Mouse (Mus musculus): ENCODE measurements around the gene Lce1h.

Lce1h gene

GRCm38 (mm10) chr3:92764965-92765364, at the start of gene Lce1h:
TSS of gene Lce1h (minus strand) at chr3:92765065.
- no peak for DNase-seq (ENCODE audit: low spot score in 2 of 2)

GRCm38 (mm10) chr3:92807791-92808190, 42.9 kb upstream of the Lce1h start, which contains the start of gene Lce1k:
TSS of gene Lce1k (minus strand) at chr3:92807891.
- no peak for DNase-seq (ENCODE audit: low spot score in 2 of 2)

GRCm38 (mm10) chr3:92790414-92790813, 25.5 kb upstream of the Lce1h start, which contains the start of gene Lce1j:
TSS of gene Lce1j (minus strand) at chr3:92790514.
- no peak for DNase-seq (ENCODE audit: low spot score in 2 of 2)

GRCm38 (mm10) chr3:92778799-92779198, 13.9 kb upstream of the Lce1h start, which contains the start of gene Lce1i:
TSS of gene Lce1i (minus strand) at chr3:92778899.
- no peak for DNase-seq (ENCODE audit: low spot score in 2 of 2)

GRCm38 (mm10) chr3:92771573-92771972, 6.7 kb upstream of the Lce1h start:
- DNase-seq (ENCODE audit: low spot score in 2 of 2): no peak

GRCm38 (mm10) chr3:92753197-92753596, 11.7 kb downstream of the Lce1h start:
- DNase-seq (ENCODE audit: low spot score in 2 of 2): no peak

- no peak for DNase-seq (ENCODE audit: low spot score in 2 of 2)
These were observed 12.6 kb downstream of the Lce1h start, which contains the start of gene Lce1g for GRCm38 (mm10) chr3:92752238-92752637. TSS of gene Lce1g (minus strand) at chr3:92752338.

GRCm38 (mm10) chr3:92738996-92739395, 25.9 kb downstream of the Lce1h start, which contains the start of gene Gm38119:
TSS of gene Gm38119 (minus strand) at chr3:92739096.
- DNase-seq (ENCODE audit: low spot score in 2 of 2): no peak

- DNase-seq (ENCODE audit: low spot score in 2 of 2): no peak
These were observed 42.2 kb downstream of the Lce1h start for GRCm38 (mm10) chr3:92722631-92723030.

GRCm38 (mm10) chr3:92720250-92720649, 44.6 kb downstream of the Lce1h start, which contains the start of gene Lce1f:
TSS of gene Lce1f (minus strand) at chr3:92720350.
- DNase-seq (ENCODE audit: low spot score in 2 of 2): no peak

- no peak for DNase-seq (ENCODE audit: low spot score in 2 of 2)
These were observed 49.7 kb downstream of the Lce1h start for GRCm38 (mm10) chr3:92715122-92715521.

All from urinary bladder, postnatal 4 days (tissue).